Mouse (Mus musculus) spleen, adult 2 months (tissue): ENCODE measurements around the gene Maml3. TPM values are rescaled to one million over a fixed set of nuclear protein-coding genes. Genes with fewer than 3 reads are reported as not detected.

Experiments used
- DNase-seq, 2 experiments: peaks; one replicate each; pipeline versions ENCODE4 v3.0.0 to v3.0.0-alpha.2; 2012 to 2021; ENCODE audit warnings: low spot score in 2 of 2, low read depth in 1 of 2
- H3K27ac ChIP-seq: fragments of 200-500 bp; 2 replicates; pipeline ENCODE4 v1.5.1; 2012; ENCODE audit warnings: low read length, inconsistent platforms; ENCODE audit not compliant: insufficient read depth
- H3K27me3 ChIP-seq: fragments of 200-500 bp; 2 replicates; pipeline ENCODE4 v1.6.1; 2012; ENCODE audit warnings: mild to moderate bottlenecking, moderate library complexity, low read length, inconsistent platforms; ENCODE audit not compliant: control insufficient read depth, insufficient read depth
- H3K36me3 ChIP-seq: fragments of 200-500 bp; 2 replicates; pipeline ENCODE4 v1.6.1; 2012; ENCODE audit warnings: mild to moderate bottlenecking, low read length, inconsistent platforms; ENCODE audit not compliant: control insufficient read depth, insufficient read depth
- H3K4me1 ChIP-seq: fragments of 200-500 bp; 2 replicates; pipeline ENCODE4 v1.6.1; 2011; ENCODE audit warnings: inconsistent platforms; ENCODE audit not compliant: control insufficient read depth, insufficient read depth, insufficient read length
- H3K4me3 ChIP-seq: fragments of 200-500 bp; 2 replicates; pipeline ENCODE4 v1.5.1; 2011; ENCODE audit warnings: mild to moderate bottlenecking, inconsistent platforms; ENCODE audit not compliant: insufficient read depth, insufficient read length; ENCODE audit errors: extremely low read depth
- CTCF ChIP-seq: fragments of 200-500 bp; IDR thresholded peaks from 2 replicates; pipeline ENCODE4 v1.5.1; 2011; ENCODE audit warnings: mild to moderate bottlenecking, inconsistent platforms; ENCODE audit not compliant: insufficient read depth, insufficient read length, insufficient replicate concordance; ENCODE audit errors: extremely low read depth
- POLR2A ChIP-seq: fragments of 200-500 bp; IDR thresholded peaks from 2 replicates; pipeline ENCODE4 v1.6.1; 2011; ENCODE audit warnings: low read depth, low read length, inconsistent platforms
- WGBS: fragments of 180-500 bp; shearing (Covaris S2); methylation state at CpG from one replicate; pipeline ENCODE4 v1.1.7; 2018; 5-methylcytosine and 5-hydroxymethylcytosine counted together
- polyA plus RNA-seq: library from polyadenylated mRNA; depleted of rRNA; stranded (reverse); fragments of >200 nt; gene quantifications from 2 replicates; pipeline ENCODE4 v1.2.3, GENCODE M21; 2012; rRNA removed

Maml3 gene
- polyA plus RNA-seq, 1 experiment: 2.7 TPM

GRCm38 (mm10) chr3:51636700-51637099 lies 468.2 kb downstream of the Maml3 start:
- Histone ChIP-seq H3K36me3 (no peaks in the 10 kb centered on the region), H3K4me3 (peak overlapping the region; percentile 56), H3K4me1 (no peaks in the 10 kb centered on the region), H3K27me3 (no peaks in the 10 kb centered on the region), H3K27ac (peak overlapping the region; percentile 52)
- no peak for TF ChIP-seq CTCF
- no peak; the same call in 1 of the 2 replicates for TF ChIP-seq POLR2A
- WGBS: 13% methylated on average over 20 of the region's 20 CpGs
- peak; percentile 39 to 41 for DNase-seq

DNA sequence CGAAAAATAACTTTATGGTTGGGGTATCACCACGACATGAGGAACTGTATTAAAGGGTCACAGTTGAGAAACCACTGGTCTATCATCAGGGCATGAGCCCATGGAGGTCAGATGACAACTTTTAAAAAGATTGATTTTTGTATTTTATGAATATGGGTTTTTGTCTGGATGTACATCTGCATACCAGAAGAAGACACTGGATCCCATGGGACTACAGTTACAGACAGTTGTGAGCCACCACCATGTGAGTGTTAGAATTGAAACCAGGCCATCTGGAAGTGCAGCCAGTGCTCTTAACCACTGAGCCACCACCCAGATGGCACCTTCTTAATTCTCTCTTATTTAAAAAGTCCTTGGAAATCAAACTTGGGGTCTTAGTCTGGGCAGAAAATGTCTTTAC lies 468.9 kb downstream of the Maml3 start:
- TF ChIP-seq CTCF (no peak), POLR2A (no peak)
- DNase-seq: no peak
- Histone ChIP-seq H3K4me1 (no peaks in the 10 kb centered on the region), H3K27me3 (no peaks in the 10 kb centered on the region), H3K27ac (no peak overlapping the region), H3K36me3 (no peaks in the 10 kb centered on the region), H3K4me3 (0 out of 2 replicates have a peak overlapping the region, but pooled peaks have one; percentile 18)
- 37% methylated on average over 2 of the region's 2 CpGs for whole genome bisulfite sequencing

Other genes with a start within 250 kb of the Maml3 start
- gene Foxo1, start 163.3 kb upstream of the Maml3 start, polyA plus RNA-seq: 21.3 and 33.2 TPM in 2 replicates